Mouse (Mus musculus) thymus, postnatal 0 days (tissue): Measurements from ENCODE around the gene Nosip. TPM values are rescaled to one million over a fixed set of nuclear protein-coding genes. Genes with fewer than 3 reads are reported as not detected.
"Not testable (repeated sequence)": the region's sequence is repeated elsewhere in the genome, so short reads cannot be mapped to it uniquely, and the experiment has no call there.

Experiments
- DNase-seq: peaks from one replicate; pipeline ENCODE4 v3.0.0-alpha.2; 2015; ENCODE audit warnings: low spot score
- polyA plus RNA-seq: library from polyadenylated mRNA; unstranded; fragments of >200 nt; fragmentation: Nextera tagmentation; extraction: Ambion mirVana; gene quantifications from 2 replicates; pipeline ENCODE4 v1.2.1, GENCODE M21; 2015

The Nosip gene
- 84.4 and 86.3 TPM in 2 replicates for polyA plus RNA-seq

GRCm38 (mm10) chr7:45062239-45062835 lies at the start of gene Nosip, which contains the start of gene Prrg2:
Nosip (plus strand) TSS chr7:45062429.
Prrg2 (minus strand) TSS chr7:45062677.
- peak; percentile 97 for DNase-seq

DNA sequence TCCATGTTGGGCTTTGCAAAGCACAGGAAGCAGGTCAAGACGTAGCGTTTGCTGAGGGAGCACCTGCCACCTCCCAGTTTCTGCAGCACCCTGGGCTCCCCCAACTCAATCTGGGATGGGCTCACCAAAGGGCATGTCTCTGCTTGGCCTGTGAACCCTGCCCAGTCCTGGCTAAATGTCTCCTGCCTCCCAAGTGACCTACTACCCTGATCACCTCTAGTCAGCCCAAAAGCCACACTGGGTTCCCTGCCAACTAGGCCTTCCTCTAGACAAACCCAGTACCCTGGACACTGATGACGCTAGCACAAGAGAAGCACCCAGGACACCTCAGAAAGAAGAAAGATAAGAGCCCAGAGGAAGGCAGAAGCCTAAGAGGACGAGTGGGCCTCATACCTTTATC lies 49.4 kb upstream of the Nosip start:
- DNase-seq: no peak

- DNase-seq: no peak
These were observed 48.7 kb upstream of the Nosip start for GRCm38 (mm10) chr7:45013366-45014095.

- DNase-seq: no peak
These were observed 48.2 kb upstream of the Nosip start for GRCm38 (mm10) chr7:45014096-45014451.

- DNase-seq: no peak
These were observed 46.8 kb upstream of the Nosip start for GRCm38 (mm10) chr7:45015344-45015956.

GRCm38 (mm10) chr7:45015957-45016612 lies 46.1 kb upstream of the Nosip start, which contains the start of gene Scaf1:
Scaf1 (minus strand) TSS chr7:45016363.
- DNase-seq: peak; percentile 100

- DNase-seq: peak; percentile 18
These were observed 45.5 kb upstream of the Nosip start for GRCm38 (mm10) chr7:45016761-45017160.

GRCm38 (mm10) chr7:45017242-45018061 lies 44.8 kb upstream of the Nosip start, which contains the start of gene Rras:
Rras (plus strand) TSS chr7:45017961.
- peak; percentile 86 for DNase-seq

DNA sequence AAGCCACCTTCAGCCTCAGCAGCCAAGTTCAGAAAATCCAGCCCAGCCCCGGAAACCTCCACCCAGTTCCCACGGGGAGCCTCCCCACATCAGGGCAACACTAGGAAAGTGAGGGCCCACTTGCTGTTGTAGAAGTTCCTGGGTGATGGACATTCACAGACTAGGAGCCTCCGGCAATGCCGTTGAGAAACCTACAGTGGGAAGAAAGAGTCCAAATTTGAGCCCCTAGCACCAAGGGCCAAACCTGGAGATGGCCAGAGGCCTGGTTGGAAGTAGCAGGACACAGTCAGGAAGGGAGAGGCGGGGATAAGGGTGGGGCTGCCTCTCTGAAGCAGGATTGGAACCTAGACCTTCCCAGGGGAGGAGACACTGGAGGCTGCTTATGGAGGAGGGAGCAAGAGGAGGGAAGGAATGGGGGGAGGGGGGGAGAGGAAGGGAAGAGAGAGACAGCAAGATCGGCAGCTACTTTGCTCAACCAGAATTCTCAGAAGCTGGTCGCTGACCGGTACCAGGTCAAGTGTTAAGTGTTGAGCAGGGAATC lies 43.1 kb upstream of the Nosip start:
- no peak for DNase-seq

- DNase-seq: no peak
These were observed 42.0 kb upstream of the Nosip start for GRCm38 (mm10) chr7:45020225-45020624.

GRCm38 (mm10) chr7:45023711-45024110 lies 38.5 kb upstream of the Nosip start:
- not testable (repeated sequence) for DNase-seq

DNA sequence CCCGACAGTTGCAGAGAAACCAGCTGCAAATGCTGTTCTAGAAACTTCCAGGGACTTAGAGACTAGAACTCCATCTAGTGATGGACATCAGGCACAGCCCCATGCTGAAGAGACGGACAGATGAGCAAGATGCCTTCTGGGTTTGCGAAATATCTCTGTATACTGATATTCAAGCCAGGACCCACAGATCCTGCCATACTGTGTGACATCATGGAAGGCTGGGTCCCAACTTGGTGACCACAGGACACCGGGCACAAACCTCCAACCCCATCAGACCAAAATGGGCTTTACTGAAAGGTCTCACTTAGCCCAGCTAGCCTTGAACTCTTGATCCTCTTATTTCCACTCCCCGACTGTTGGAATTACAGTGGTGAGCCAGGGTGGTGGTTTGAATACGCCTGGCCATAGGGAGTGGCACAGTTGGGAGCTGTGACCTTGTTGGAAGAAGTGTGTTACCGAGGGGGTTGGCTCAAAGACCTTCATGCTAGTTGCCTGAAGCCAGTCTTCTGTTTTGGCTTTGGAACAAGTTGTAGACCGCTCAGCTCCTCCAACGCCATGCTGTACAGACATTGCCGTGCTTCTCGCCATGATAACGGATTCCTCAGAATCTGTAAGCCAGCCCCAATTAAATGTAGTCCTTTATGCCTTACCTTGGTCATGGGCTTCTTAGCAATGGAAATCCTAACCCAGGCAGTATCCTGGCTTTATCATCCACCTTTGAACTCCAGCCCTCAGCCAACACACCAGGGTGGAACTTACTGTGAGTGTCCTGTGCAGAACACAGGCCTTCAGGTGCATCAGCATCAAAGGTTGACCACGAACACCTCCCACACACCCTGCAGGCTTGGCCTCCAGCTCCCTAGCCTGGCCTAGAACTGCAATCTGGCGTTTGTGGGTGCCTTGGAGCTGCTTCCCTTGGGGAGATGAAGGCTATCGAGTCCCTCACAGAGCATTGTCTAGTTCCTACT lies 37.7 kb upstream of the Nosip start:
- no peak for DNase-seq

DNA sequence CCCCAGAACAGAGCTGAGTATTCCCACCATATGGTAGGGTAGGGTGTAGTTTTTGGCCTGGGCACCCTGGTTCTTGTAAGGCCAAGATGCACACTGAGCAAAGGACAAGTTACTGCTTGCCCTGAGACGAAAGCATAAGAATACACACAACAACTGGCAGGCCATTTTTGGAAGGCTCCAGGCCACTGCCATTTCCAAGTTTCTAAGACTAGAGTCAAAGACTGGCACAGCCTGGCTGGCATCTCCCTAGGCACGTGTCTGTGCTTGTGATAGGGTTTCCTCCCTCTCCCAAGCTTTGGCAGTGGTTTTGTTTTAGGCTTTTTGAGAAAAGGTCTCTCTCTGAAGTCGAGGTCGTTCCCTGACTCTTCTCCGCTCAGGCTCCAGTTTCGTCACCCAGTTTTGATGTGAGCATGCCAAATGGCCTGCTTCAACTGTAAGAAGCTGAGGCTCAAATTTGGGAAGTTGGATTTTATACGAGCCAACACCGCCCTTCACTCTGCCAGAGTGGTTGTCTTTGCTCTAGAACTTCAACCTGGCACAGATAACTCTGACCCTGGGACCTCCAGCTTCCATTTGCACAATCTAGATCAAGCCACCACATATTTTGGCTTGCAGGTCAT lies 36.5 kb upstream of the Nosip start:
- DNase-seq: no peak

- no peak for DNase-seq
These were observed 36.0 kb upstream of the Nosip start for GRCm38 (mm10) chr7:45026256-45026655.

DNA sequence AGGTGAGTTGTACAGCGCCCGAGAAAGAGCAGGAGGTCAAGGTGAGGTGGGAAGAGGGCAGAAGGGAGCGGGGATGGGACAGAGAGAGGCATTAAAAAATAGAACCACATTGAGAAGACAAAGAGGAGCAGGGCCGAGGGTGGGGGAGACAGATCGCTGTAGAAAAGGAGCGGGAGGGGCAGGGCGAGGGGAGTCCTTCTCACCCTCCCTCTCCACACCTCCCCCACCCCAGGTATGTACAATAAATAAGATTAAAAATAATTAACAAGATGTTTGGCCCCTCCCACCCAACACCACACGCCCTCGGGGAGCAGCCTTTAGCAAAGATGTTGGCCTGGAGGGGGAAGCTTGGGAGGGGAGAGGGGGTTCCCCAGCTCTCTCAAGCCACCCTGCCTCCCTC lies 34.5 kb upstream of the Nosip start:
- no peak for DNase-seq

- DNase-seq: no peak
These were observed 33.9 kb upstream of the Nosip start for GRCm38 (mm10) chr7:45028351-45028750.

DNA sequence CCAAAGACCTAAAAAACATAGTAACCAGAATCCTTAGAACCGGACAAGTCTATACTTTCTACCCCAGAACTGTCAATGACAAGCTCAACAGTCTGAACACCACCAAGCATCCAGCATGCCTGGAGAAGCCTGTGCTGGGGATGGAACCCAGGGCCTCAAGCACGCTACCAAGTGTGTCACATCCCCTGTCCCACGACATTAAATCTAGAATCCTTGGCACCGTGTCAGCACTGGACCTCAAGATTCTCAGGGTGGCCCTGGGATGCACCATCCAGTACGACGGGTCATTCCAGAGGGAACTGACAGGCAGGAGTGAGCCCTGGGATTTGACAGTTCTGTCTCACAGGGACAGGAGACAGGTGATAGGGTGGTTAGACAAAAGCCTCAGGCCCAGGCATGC lies 32.2 kb upstream of the Nosip start:
- DNase-seq: no peak

DNA sequence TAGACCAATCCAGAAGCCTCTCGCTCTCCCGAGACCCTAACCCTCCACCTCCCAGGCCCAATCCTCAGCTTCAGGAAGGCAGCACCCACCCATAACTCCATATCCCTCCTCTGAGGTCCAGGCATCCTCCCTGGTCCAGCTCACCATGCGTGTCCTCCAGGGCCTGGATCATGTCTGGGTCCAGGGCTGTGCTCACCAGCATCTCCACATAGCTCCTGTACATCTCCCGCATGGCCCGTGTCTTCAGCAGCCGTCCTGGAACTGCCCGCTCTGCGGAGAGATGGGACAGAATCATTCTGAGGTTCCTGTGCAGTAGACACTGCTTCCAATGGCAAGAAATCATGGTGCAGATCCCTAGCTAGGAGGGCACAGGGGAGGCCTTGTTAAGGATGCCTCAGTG lies 31.4 kb upstream of the Nosip start:
- no peak for DNase-seq

GRCm38 (mm10) chr7:45033722-45034359 lies 28.4 kb upstream of the Nosip start:
- DNase-seq: no peak
